Mouse (Mus musculus): ENCODE data around the gene Sycp3. TPM values are rescaled to one million over a fixed set of nuclear protein-coding genes. Genes with fewer than 3 reads are reported as not detected.

Gene Sycp3
- polyA plus RNA-seq, 1 experiment from 2014 or later = not detected

DNA sequence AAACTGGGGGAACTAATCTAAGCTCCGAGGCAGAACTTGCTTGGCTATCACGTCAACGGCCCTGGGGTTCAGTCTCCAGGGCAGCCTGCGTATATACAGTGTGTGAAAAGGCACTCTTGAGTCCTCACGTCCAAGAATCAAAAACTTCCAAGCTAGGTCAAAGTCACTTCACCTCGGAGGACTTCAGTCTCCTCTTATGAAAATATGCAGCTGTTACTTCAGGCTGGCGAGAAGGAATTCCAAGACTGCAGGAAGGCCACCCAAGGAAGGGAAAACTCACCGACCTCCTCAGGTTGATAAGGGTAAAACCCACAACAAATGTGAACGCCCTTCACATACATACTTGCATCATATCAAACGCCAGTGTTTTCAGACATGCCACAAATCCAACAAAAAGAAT lies 42.0 kb downstream of the Sycp3 start:
- CTCF ChIA-PET = interaction anchor here (1.2 to 2.5 kb wide), 2 partner anchors 12 to 28 kb away, joined by 5 to 8 read pairs; no protein-coding TSS in a partner anchor
- no peak for DNase-seq (ENCODE audit: low read depth, low spot score)
- in situ Hi-C loops (cut with MboI; ENCODE audit: low pct_unique_long_range_greater_than_20kb) = no loop called here
- H3K27me3 ChIP-seq = no peaks in the 10 kb centered on the region
- POLR2A ChIA-PET = no interaction called here
- ATAC-seq = peak; percentile 61
- no peak for TF ChIP-seq CTCF (IDR thresholded peaks at IDR 0.05)

DNA sequence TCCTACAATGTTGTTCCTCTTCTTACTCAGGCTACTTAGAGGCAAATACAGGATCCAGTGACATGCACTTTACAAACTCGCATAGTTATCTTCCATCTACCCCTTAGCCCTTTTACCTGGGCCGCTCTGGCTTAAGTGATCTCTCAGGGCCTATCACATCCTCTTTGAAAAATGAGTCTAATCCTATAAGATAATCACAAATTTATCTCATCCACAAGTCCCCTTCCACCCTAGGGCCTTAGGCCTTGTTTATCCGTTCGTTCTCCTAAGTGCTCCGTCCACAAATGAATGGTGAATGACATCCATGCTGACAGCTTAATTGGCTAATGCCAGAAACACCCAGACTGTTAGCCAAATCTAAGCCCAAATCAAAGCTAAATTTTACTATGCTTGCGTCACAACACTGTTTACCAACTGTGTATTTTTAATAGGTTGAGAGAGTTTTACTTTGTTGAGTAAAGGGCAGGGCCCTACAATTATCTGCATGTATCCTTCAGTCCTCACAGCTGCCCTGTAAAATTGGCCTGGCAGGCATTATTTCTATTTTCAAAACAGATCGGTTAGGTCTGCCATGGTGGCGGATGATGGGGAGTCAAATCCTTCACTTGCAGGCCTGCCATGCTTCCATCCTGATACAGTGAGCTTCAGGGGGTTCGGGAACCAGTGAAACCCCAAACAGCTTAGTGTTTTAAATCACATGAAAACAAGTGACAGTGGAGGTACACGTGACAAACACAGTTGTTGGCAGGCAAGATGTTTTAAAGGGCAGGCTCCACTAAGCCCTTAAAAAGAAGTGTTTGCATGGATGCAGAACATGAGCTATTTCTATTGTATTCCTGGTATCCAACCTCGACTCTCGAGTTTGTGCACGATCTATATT lies 42.8 kb downstream of the Sycp3 start:
- POLR2A ChIA-PET = interaction anchor here (0.6 kb wide), 1 partner anchor 233 kb away, joined by 4 read pairs; no protein-coding TSS in a partner anchor
- CTCF ChIA-PET = interaction anchor here (2.5 kb wide), 1 partner anchor 13 kb away, joined by 8 read pairs; no protein-coding TSS in a partner anchor
- ATAC-seq = no peak
- DNase-seq (ENCODE audit: low read depth, low spot score) = no peak
- no peaks in the 10 kb centered on the region for H3K27me3 ChIP-seq
- in situ Hi-C loops (cut with MboI; ENCODE audit: low pct_unique_long_range_greater_than_20kb) = no loop called here
- no peak for TF ChIP-seq CTCF (IDR thresholded peaks at IDR 0.05)

DNA sequence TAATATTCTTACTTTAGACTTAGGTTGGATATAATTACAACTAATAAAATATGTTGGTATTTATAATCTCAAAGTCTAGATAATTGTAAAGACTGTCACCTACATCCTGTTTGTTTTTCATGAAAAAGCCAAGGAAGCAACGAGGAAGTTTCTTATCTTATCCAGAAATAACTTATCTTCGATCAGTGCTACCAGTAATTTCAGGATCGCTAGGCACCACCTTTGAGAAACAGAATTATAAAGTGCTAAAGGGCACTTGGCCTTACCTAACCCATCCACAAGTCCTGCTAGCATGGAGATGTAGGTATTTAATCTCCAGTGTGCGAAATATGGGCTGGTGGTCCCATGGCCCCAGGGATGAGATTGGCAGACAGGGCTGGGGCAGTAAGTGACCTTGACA lies 43.5 kb downstream of the Sycp3 start:
- no peak for TF ChIP-seq CTCF (IDR thresholded peaks at IDR 0.05)
- ChIA-PET CTCF (no interaction called here), POLR2A (interaction anchor here (1.3 kb wide), 1 partner anchor 14 kb away, joined by 3 read pairs; no protein-coding TSS in a partner anchor)
- H3K27me3 ChIP-seq = no peaks in the 10 kb centered on the region
- ATAC-seq (no peak), DNase-seq (ENCODE audit: low read depth, low spot score) (no peak)
- in situ Hi-C loops (cut with MboI; ENCODE audit: low pct_unique_long_range_greater_than_20kb) = no loop called here

DNA sequence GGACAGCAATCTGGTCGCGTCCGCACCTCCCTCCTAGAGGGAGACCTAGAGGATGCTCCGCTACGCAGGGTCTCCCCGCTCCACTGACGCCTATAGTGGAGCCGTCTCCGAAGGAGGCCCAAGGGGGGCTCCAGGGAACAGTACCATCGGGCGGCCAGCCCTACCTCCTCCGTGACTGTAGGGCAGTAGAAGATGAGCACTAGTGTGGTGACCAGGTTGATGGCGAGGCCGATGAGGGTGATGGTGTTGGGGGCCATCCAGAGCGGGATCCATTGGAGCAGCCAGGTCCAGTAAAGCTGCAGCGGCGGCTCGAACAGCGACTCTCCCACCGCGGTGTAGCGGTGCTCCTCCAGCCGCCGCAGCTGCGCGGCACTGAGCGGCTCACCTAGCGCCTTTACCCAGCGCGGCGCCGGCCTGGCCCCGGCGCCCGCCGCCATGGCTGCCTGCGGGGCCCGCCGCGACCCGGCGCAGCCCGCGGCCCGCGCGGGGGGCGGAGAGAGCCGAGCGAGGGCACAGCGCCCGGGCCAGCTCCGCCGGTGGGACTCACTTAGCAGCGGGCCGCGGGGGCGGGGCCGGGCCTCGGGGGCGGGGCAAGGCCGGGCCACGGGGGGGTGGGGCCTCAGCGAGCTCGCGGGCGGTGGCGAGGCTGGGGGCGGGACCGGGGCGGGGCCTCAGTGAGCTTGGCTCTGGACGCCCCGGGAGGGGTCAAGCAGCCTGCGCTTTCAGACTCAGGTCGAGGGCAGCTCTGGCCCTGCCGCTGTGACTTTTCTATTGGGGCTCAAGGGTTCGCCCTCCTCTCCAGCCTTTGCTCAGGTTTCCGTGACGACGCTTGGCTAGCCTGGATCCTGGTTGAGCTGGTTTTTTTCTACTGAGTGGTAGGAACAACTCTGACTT lies 44.3 kb downstream of the Sycp3 start, which contains the start of gene Chpt1:
Gene Chpt1, minus strand, starts transcription at position 653 of the 894 bp plus-strand sequence.
- TF ChIP-seq CTCF (IDR thresholded peaks at IDR 0.05) = no peak
- ATAC-seq (peak; percentile 90), DNase-seq (ENCODE audit: low read depth, low spot score) (no peak)
- ChIA-PET CTCF (interaction anchor here (2.8 kb wide), 1 partner anchor 10 kb away, joined by 10 read pairs; no protein-coding TSS in a partner anchor), POLR2A (interaction anchor here (0.6 to 1.3 kb wide), 3 partner anchors 14 to 227 kb away, joined by 3 read pairs; no protein-coding TSS in a partner anchor)
- in situ Hi-C loops (cut with MboI; ENCODE audit: low pct_unique_long_range_greater_than_20kb) = no loop called here
- H3K27me3 ChIP-seq = no peaks in the 10 kb centered on the region

DNA sequence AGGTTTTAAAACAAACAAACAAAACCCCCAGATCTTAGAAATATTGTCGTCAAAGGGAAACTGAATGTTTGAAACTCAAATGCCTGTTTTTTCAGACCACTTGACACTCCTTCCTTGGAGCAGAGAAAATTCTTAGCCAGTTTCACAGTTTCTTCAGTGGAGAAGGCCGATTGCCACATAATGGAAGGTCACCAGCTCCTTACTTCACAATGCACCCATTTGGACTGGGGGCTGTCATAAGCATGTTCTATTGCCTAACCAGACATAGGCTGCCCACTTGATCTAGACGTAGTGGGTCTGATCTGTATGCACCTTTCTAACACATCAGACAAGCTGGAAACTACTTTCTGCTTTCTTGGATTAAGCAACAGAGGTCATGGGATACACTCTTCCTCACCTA lies 45.1 kb downstream of the Sycp3 start:
- in situ Hi-C loops (cut with MboI; ENCODE audit: low pct_unique_long_range_greater_than_20kb) = no loop called here
- POLR2A ChIA-PET = no interaction called here
- DNase-seq (ENCODE audit: low read depth, low spot score) = no peak

GRCm38 (mm10) chr10:88505256-88505655 lies 45.9 kb downstream of the Sycp3 start:
- ATAC-seq (no peak), DNase-seq (ENCODE audit: low read depth, low spot score) (no peak)
- no peaks in the 10 kb centered on the region for H3K27me3 ChIP-seq
- CTCF ChIA-PET = interaction anchor here (1.0 to 2.8 kb wide), 2 partner anchors 8 to 14 kb away, joined by 3 to 10 read pairs; no protein-coding TSS in a partner anchor
- TF ChIP-seq CTCF (IDR thresholded peaks at IDR 0.05) = no peak
- POLR2A ChIA-PET = no interaction called here
- in situ Hi-C loops (cut with MboI; ENCODE audit: low pct_unique_long_range_greater_than_20kb) = no loop called here

More for the DNA sequence above, 45.1 kb downstream of the Sycp3 start:
- ATAC-seq = no peak
- CTCF ChIA-PET = interaction anchor here (2.8 kb wide), 1 partner anchor 9 kb away, joined by 10 read pairs; no protein-coding TSS in a partner anchor
- no peaks in the 10 kb centered on the region for H3K27me3 ChIP-seq
- TF ChIP-seq CTCF (IDR thresholded peaks at IDR 0.05) = no peak

GRCm38 (mm10) chr10:88507691-88508143 lies 48.3 kb downstream of the Sycp3 start:
- ChIA-PET CTCF (no interaction called here), POLR2A (no interaction called here)
- H3K27me3 ChIP-seq = no peaks in the 10 kb centered on the region
- no peak for DNase-seq (ENCODE audit: low read depth, low spot score)
- in situ Hi-C loops (cut with MboI; ENCODE audit: low pct_unique_long_range_greater_than_20kb) = no loop called here
- TF ChIP-seq CTCF (IDR thresholded peaks at IDR 0.05) = no peak
- ATAC-seq = no peak

DNA sequence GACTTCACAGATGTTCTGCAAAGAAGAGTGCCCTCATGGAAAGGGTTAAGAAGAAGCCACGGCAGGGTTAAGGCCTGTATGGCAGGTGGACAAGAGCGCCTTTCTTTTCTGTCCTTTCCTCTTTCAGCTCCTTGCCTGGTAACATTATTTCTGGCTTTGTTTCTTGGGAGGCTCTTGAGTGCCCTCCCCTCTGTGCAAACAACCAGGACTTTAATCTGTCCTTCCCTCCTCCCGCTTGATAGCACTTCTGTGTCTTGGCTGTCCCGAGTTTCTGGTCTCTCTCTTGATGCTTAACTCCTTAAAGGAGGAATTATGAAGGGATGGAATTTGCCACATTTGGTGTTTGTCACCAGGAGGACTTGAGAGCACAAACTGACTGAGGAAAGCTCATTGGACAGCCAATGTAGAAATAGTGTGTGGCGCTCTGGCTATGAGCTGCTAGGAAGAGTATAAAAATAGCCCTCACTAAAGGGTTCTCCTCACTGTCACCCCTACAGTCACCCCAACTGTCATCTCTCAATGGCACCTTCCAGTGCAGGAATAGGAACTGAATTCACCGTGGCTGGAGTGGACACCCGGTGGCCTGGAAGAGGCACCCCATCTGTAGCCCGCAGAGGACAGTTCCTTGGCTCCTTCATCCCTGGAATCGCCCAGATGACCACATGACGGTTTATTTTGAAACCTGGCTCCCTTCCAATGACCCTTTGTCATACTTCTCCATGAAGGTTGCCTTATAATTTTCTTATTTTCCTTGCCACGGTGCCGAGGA lies 51.3 kb downstream of the Sycp3 start:
- no peak for TF ChIP-seq CTCF (IDR thresholded peaks at IDR 0.05)
- in situ Hi-C loops (cut with MboI; ENCODE audit: low pct_unique_long_range_greater_than_20kb) = no loop called here
- ChIA-PET CTCF (interaction anchor here (0.9 kb wide), 1 partner anchor 9 kb away, joined by 3 read pairs; no protein-coding TSS in a partner anchor), POLR2A (no interaction called here)
- ATAC-seq (no peak), DNase-seq (ENCODE audit: low read depth, low spot score) (no peak)
- no peaks in the 10 kb centered on the region for H3K27me3 ChIP-seq

GRCm38 (mm10) chr10:88511355-88511754 lies 52.0 kb downstream of the Sycp3 start:
- in situ Hi-C loops (cut with MboI; ENCODE audit: low pct_unique_long_range_greater_than_20kb) = no loop called here
- no peak for DNase-seq (ENCODE audit: low read depth, low spot score)
- no peak for TF ChIP-seq CTCF (IDR thresholded peaks at IDR 0.05)
- ChIA-PET CTCF (interaction anchor here (0.9 kb wide), 1 partner anchor 9 kb away, joined by 3 read pairs; no protein-coding TSS in a partner anchor), POLR2A (no interaction called here)
- no peak for ATAC-seq
- no peaks in the 10 kb centered on the region for H3K27me3 ChIP-seq

Data from Patski (cell line).